Mouse (Mus musculus) inflammation-experienced regulatory T-cells, adult 6 months (primary cell): ENCODE measurements at regions not wholly inside any gene's neighbourhood (a gene's known extent, or its start where the extent isn't known, plus 50 kb on each side); places are given as distances from the start of the nearest gene placed in this dataset.

ENCODE experiments used
- ATAC-seq: one replicate; pipeline ENCODE4 v1.8.0; 2017

DNA sequence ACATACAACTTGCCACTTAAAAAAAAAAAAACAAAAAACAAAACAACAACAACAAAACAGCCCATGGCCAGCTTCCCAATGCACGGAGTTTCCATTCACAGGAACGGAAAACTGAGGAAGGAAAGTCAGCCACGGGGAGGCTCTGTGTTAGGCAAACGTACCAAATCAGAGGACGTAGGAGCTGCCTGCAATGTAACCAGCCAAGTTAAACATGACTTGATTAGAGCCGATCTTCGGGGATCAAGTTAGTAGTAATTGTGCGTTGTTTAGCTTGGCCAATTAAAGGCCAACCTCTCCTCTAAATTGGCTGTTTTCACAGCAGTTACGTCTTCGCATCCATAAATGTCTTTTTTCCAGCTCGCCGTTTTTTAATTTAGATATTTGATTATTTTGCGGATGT lies 190.7 kb downstream of the Cd83 start:
- ATAC-seq, result no peak

DNA sequence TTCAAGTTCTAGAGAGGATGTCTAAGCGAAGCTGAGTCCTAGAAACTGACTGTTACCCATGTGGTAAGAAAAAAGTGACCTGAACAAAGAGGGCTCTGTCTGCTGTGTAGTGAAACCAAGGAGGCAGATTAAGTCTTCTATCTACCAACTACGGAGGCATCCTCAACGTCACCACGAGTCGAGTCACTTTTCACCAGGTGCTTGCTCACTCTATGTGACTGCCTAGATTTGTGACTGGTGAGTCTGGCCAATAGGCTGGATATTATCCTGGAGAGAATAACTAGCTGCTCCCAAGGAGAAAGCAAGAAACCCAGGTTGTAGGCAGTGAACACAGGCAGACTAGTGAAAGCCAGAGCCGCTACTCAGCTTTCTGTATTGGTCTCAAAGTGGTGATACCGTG lies 191.2 kb downstream of the Cd83 start:
- no peak for ATAC-seq

DNA sequence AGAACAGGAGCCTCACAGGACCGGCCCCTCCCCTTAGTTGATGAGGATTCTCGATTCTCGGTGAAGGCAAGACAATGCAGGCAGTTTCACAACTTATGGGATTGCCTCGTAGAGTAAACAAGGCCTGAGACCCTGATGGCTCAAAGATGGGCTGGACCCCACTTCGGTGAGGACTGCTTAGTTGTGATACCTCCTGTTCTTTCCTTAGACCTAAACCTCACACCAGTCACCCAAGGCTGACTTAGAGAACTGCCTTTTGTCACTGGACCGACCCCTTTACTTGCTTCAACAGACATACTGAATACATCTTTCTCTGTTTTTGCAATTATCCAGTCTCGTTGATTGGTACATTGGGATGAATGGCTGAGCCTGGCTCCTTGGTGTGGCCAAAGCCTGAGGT lies 192.1 kb downstream of the Cd83 start:
- ATAC-seq, result no peak

DNA sequence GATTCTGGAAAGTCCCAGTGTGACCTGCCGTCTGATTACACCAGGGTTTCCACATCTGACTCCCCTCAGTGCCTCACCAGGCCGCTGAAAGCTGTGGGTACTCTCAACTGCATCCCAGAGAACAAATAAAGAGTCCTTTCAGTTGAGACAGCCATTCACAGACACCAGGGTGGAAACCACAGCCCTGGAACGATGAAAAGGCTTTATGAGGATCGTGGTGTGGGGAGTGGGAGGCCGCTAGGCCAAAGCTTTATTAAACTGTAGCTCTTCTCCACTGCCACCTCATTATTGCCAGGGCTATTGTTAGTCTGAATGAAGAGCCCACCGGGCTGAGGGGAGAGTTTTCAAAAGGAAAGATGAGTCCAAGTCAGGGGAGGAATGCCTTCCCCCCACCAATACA lies 202.8 kb downstream of the Cd83 start:
- ATAC-seq, result no peak

DNA sequence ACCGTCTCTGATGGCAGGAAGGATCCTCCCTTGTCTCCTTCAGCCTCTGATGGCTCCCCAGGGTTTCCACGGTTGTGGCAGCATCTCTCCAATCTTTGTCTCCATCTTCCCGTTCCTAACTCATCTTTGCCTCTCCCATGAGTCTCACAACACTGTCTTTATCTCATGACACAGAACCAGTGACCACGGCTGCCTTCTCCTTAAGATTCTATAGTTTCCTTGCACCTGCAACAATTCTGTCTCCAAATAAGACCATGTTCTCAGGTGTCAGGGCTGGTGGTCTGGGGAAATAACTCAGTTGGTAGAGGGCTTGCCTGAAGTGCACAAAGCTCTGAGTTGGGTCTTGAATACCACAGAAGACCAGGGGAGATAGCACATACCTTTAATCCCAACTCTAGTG lies 203.8 kb downstream of the Cd83 start:
- no peak for ATAC-seq

DNA sequence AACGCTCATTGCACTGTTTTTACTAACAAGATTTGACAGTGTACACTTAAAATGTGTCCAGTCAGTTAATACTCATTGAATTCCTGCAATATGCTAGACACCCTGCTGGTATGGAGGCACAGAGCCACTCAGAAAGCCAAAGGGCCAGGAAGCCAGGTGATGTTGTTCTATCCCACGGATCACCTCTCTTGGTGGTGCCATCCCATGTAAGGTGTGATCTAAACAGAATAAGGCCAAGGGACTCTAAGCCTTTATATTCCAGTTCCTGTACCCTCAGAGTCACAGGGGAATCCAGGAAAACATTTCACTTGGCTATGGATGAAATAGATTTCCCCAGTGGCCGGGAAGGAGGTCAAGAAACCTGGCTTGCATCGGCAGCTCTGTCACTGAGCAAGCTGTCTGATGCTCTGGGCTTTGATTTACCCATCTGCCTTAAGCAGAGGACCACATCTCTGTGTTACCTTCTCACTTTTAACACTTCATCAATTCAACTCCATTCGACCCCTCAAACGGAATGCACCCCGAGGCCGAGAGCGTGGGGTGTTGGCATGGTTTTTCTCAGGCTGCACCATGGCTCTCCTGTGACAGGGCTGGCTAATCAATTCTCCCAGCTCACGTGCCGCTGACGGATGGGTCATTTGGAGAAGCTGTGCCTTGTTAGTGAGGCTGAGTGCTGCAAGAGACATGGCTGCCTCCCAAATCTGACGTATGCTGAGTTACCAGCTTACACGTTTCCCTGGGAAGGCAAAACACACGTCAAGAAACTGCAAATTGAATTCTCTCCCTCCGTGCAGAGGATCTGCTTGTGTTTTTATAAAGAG lies 205.9 kb downstream of the Cd83 start:
- ATAC-seq, result no peak

DNA sequence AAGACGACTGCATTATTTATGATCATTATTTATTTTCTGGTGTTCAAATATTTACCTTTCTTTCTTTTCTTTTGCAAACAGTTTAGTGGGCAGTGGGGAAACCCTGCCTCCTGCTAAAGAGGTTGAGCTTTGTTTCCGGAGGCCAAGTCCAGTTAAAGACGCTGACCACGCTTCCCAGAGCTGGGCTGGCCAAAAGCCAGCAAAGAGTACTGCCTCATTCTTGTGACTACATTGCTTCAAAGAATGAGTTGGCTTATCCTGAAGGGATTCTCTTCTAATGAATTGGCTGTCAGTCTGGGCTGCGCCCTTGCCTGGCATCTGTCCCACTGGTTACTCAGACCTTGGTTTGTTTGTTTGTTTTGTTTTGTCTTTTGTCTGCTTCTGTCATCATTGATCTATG lies 207.2 kb downstream of the Cd83 start:
- ATAC-seq, result no peak

DNA sequence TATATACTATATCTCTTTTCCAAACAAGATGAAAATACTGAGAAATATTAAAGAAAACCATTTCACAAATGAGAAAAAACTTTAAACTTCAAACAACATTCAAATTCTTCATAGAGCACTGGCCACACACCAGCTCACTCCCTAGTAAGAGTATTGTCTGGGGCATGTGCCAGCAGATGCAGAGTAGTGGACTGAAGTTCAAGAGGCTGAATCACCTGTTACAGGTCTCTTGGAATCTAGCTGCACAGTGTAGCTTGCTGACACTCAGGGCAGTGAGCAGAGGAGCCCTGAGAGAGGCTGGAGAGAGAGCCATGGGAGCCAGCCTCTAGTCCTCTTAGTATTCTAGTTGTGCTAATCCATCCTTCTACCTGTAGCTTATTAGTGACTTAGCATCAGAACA lies 208.4 kb downstream of the Cd83 start:
- no peak for ATAC-seq

DNA sequence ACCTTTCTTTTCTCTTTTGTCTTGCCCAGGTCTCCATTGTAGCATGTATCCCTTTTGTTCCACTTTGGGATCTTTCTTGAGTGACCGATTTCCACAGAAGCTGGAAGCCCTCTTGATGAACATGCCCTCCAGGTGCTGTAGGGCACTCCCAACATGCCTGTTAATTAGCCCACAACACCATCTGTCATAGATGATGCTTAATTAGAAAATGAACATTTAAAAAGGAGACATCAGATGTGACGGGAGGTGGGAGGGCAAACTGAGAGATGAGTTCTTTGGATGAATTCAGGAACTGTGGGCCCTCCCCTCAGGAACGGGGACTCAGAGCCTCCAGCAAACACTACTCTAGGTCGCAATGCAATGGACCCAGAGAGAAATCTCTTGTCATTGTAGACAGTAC lies 209.8 kb downstream of the Cd83 start:
- no peak for ATAC-seq

DNA sequence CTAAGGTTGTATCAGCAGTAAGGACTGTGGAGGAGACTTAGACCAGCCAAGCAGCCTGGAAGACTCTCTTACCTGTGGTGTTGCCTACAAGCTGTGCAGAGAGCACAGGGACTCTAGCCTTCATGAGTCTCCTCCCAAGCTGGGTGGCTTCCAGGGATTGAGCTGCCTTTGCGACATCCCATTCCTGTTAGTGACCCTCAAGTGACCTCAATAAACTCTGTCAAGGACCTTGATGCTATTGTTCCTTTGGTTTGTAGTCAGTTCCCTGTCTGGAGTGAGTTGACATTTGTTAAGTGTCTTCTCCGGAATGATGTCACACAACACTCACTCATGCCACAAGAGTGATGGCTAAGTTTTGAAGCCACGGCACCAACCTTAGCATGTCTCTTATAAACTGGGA lies 211.0 kb downstream of the Cd83 start:
- ATAC-seq, result no peak

DNA sequence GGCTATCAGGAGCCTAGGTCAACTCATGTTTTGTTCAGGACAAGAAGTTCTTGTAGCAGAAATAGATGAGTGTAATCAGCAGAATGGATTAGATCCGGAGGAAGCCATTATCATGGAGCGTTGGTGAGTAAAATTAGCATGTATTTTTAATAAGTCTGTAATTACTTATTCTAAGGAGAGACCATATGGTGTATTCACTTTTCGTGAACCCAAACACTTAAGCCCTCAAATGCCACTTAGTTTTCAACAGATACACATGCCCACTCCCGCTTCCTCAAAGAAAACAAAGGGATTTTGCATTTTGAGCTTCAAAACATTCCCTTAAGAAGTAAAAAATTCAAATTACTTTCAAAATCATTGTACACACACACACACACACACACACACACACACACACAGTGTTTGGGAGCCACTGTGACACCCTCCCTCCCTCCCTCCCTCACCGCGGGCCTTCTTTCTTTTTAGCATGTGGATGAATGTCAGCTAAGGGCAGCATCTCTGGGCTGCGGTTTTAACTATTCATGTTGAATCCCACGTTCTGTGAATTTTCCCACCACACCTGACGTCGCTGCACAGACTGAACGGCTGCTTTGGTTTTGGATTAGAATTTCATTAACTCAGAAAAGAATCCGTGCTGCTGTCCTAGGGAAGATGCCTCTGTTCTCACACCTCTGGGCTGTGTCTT lies 217.4 kb downstream of the Cd83 start:
- no peak for ATAC-seq

DNA sequence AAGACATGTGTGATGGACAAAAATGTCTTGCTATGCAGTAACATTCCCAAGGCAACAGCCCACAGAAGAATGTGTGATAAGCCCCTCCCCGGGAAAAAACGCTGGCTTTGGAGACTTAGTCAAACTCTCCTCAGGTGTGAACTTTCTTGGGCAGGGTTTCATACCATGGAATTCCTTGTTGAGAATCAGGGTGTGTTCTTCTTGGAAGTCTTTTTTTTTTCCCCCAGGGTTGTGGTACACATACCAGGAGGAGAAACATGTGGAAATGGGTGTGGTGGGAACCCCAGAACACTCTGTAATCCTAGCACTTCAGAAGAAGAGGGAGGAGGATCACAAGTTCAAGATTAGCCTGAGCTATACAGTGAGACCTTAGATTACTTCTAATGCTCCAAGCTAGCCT lies 228.3 kb downstream of the Cd83 start:
- no peak for ATAC-seq

DNA sequence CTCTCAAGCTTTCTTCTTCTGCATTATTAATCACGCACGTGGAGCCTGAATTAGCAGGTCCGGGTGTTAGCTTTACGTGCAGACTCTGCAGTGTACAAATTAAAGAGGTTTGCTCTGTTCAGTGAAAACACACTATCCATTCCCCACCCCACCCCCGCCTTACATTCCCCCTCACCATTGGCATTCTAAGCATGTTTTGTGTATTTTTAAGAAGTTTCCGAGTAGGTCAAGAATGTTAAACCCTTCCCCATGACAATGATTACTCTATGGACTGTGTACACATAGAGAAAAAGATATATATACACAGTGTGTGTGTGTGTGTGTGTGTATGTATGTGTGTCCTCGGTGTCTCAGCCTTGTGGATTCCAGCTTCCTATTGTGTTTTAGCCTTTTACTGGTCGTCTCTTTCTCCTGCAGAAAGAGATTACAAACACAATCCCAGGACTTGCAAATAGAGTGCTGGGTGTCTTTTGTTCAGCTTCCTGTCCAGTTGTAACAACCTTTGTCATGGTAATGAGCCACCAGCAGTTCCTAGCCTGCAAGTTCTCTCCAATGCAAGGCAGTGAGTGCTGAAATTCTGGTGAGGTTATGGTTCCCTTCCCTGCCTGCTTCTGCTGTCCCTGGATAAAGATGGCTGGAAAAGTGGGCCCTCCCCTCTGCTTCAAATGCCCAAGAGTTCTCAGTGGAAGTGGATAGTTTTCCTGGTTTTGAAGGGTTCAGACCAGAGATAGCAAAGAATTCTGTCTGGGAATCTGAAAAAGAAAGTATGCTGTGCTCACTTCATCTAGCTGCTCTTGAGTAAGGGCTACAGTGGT lies 234.1 kb downstream of the Cd83 start:
- no peak for ATAC-seq

DNA sequence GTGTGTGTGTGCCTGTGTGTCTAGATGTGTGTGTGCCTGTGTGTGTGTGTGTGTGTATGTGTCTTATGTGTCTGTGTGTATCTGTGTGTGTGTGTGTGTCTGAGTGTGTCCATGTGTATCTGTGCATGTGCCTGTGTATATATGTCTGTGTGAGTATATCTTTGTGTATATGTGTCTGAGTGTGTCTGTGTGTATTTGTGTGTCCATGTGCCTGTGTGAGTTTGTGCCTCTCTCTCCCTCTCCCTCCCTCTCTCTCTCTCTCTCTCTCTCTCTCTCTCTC lies 234.7 kb downstream of the Cd83 start:
- ATAC-seq, result no peak

DNA sequence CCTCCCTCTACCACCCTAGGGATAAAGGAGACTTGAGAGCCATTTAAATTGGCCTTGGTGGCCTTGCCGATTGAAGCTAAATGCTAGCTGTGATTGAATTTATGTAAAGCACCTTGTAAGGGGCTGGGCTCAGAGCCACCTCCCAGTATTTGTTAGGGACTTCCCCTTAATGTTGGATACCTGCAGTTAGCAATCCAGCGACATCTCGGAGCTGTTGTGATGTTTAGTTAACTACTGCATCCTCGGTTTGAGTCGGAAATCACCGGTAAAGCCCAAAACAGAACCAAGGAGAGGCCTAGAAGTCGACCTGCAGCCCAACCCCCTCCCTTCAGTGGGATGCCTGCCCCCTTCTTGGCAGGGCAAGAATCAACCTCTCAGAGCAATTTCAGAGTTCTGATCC lies 236.3 kb downstream of the Cd83 start:
- ATAC-seq, result no peak

DNA sequence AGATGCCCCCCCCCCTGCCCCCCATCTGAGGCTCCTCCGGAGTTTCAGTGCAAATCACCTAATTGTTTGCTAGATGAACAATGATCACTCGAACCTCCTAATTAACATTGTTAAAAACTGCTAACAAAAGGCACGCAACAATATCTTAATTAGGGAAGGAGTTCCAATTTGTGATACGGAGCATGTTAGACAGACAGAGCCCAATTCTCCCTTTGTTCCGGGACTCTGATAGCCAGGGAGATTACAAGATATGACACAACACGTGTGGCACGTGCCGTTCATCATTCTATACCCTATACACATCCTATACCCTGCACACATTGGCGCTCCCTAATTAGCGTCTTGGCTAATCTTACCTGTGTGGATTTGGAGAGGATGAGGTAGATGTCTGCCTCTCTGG lies 237.5 kb downstream of the Cd83 start:
- no peak for ATAC-seq

DNA sequence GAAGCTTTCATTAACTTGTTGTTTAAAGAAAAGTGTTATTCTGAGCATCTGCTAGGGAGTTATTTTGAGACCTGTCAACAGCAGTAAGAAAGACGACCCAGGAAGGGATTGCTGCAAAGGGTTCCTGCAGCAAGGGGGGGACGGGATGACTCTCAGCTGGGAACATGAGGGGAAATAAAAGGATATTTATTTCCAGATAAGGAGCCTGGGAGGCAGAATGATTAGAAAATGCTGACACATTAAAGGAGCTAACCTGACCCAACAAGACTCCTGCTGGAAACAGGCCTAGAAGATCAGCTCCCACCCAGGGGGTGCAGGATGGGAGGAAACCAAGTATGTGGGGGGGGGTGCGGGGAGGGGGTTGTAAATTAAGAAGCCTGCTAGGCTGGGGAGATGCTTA lies 240.0 kb downstream of the Cd83 start:
- ATAC-seq, result no peak

DNA sequence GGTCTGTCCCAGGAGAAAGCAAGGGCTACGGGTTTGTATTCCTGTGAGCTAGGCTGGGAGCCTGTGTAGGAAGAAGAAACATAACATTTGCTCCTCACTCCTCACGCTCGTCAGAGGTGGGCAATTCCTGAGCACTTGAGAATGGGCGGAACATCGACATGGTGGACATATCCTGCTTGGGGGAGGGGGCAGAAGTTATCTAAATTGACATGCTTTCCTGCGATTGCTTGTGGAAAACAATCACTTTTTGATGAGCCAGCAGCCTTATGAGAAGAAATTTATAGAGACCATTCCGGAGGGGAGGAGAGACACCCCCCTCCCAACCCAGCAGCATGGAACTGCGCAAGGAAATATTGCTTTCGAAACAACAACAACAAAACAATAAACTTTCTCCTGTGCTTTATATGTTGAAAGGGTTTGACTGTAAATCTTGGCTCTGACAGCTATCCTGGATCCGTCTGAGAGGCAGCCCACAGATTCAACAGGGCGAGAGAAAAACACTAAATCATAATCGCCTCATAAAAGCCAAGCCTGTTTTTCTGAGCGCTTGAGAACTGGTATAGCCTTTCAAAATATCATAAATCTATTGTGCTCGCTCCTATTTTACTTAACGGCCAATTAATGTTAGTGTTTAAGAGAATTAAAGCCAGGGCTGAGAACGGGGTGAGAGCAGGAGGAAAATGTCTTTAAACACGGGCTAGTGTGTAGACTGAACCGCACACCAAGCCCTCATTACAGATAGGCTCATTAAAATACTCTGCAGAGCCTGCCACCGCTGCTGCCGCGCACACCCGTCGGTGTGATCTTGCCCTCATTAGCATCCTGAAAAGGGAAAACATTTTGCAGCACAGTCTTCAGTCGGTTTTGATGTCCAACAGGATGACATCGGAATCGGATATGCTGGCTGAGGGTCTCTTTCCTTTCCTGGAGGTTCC lies 242.0 kb downstream of the Cd83 start:
- ATAC-seq, result no peak

DNA sequence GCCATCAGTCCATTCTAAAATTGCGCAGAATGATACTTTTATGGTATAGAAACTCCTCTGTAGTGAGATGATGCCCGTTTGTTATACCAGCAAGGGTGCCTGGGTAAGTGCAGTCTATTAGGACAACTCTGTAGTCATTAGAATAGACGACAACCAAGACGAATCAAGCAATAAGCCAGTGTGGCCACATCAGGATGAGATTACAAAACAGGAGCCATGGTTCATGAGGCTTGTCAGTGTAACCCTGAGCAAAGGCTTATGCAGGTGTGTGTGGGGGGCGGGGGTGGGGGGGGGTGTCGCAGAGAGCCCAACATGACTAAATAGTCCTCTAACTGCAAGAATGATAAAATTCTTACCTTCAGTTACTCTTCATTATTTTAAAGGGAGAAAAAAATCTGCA lies 243.5 kb downstream of the Cd83 start:
- no peak for ATAC-seq

DNA sequence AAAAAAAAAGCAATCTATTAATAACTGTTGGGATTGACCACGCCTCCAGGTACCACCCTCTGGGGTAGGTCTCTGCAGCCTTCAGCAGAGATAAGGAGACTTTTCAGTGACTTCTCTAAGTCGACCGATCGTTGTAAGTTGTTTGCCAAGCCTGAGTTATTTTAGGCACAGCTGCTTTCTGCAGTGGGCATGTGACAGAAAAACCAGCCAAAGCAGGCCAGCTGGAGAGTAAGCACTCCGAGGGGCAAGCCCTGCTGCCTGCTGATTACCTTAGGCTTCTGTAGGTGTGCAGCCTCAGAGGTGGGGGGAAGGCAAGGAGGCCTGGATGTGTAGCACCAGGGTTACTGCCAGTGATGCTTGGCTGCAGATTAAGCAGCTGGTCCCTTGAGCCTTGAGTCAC lies 246.0 kb downstream of the Cd83 start:
- no peak for ATAC-seq

DNA sequence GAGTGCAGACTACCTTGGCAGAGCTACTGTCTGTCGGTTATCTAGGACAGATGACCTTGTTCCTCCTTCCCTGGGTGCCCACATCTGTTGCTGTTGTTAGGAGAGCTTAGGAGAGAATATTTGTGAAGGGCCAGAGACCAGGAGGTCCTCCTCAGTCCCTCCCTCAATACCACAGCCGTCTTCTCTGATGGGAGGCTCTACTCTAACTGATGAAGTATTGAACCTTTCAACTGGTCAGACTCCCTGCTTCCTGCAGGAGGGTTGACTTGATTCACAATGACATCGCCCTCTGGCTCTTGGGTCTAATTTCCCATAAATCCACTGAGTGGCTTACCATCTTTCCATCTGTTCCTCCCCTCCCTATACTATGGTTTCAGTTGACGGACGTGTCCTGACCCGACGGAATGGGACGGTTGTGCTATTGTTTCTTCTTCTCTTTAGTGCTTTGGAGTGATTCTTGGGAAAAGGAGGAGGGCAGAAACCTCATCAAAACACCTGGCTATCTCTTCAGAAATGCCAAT lies 253.3 kb downstream of the Cd83 start:
- ATAC-seq, result no peak

DNA sequence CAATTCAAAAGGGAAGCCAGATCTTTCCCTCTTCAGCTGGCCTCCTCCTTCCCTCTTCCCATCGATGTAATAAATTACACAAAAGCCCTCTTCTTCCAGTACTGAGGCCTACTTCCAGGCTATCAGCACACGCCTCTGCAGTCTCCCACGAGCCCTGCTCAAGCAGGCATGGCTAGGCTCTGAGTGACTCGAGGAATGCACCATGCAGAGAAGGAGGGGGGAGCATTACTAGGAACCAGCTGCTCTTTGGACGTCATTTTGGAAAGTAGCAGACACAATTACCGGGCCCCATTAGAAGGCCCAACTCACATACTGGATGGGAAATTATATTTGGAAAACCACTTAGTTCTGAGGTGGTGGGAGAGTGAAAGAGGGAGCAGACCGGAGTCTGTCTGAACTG lies 253.7 kb downstream of the Cd83 start:
- ATAC-seq, result no peak

DNA sequence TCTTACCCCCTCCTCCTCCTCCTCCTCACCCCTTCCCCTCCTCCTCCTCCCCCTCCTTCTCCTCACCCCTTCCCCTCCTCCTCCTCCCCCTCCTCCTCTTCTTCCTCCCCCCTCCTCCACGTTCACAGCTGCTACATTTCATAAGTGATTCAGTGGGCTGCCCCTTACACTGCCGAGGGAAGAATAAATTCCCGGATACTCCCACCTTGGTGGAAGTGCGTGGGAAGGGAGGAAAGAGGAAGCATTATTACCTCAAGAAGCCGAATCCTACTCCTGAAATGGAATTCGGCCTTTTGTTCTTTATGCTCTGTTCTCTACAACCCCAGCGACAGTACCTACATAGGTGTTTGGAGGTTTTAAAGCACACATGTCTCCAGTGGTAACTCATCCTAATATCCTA lies 256.1 kb downstream of the Cd83 start:
- ATAC-seq, result no peak
